Mouse (Mus musculus): Measurements from ENCODE around the gene Ryr1.
A peak's percentile ranks its signal among the peaks of the same experiment; 100 is the strongest.
"Not testable (repeated sequence)": the region's sequence is repeated elsewhere in the genome, so short reads cannot be mapped to it uniquely, and the experiment has no call there.

The Ryr1 gene

DNA sequence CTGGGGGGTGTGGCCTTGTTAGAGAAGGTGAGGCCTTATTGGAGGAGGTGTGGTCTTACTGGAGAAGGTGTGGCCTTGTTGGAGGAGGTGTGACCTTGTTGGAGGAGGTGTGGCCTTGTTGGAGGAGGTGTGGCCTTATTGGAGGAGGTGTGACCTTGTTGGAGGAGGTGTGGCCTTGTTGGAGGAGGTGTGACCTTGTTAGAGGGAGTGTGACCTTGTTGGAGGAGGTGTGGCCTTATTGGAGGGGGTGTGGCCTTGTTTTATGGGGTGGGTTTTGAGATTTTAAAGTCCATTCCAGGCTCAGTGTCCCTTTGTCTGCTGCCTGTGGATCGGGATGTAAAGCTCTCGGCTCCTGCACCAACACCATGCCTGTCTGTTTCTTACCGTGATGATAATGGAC, 40.6 kb downstream of the Ryr1 start:
- no peak for DNase-seq (ENCODE audit: extremely low read depth, low read depth, low spot score)

DNA sequence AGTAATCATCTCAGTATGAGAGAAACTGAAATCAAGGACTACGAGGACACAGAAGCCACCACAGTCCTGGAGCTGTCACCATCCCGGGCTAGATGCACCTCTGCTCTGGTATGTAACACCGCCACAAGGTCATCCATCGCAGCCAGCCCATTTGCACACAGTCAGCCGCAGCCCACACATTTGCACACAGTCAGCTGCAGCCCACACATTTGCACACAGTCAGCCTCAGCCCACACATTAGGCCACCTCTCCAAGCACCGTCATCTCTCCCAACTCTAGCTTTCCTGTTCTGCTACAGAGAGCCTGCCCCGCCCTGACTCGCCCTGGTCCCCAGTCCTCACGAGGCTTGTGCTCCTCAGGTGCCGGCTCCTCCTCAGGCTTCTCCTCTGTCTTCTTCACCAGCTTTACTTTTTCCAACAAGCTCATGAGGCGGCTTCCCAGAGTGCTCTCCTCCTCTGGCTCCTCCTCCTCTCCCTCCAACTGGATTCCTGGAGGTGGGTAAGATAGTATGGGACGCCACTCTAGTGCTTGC, 45.5 kb downstream of the Ryr1 start:
- no peak for DNase-seq (ENCODE audit: extremely low read depth, low read depth, low spot score)

DNA sequence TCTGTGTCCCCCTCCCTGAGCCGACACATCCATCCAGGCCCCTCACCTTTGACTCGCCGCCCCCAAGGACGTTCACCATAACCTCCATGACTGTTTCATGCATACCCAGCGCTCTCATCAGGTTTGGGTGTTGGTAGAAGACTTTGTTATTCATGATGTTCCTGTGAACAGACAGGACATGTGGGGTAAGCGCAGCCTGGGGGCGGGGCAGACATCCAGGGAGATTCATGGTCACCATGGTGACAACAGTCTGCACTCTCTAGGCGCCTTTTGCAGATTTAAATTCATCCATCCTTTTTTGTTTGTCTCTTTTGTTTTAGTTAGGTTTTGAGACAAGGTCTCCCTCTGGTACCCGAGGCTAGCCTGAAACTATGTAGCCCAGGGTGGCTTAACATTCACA, 48.0 kb downstream of the Ryr1 start:
- no peak for DNase-seq (ENCODE audit: extremely low read depth, low read depth, low spot score)

DNA sequence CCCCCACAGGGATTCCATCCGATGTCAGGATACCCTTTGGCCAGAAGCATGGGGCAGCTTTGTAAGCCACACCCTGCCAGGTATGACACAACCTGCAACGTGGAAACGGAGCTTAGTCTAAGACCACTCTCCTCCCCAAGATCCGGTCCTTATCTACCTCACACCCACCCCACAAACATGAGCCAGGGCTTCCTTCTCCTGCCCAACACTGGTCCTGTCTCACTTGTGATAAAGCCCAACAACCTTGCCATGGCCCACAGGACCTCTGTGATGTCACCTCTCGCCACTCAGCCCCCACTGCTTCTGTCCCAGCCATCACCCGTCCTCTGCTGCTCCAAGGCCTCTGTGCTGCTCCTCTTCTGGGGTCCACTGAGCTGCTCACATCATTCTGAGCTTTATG, 49.8 kb downstream of the Ryr1 start:
- DNase-seq (ENCODE audit: extremely low read depth, low read depth, low spot score), result no peak

DNA sequence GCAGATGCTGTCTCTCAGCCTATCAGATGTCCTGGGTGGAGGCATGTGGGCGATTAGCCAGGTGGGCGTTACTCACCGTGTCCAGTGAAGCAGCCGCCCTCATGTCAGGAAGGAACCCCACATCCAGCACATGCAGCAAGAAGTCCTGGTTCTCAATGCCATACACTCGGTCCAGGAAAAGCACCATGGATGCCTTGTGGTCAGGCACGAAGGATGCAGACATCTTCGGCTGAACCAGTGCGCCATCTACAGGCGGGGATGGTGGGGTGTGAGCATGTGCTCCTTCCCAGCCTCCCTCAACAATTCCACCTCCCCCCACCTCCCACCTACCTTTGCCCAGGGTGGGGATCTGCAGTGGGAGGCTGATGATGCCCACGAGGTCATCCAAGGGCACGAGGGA, 52.3 kb downstream of the Ryr1 start:
- DNase-seq (ENCODE audit: extremely low read depth, low read depth, low spot score), result no peak

DNA sequence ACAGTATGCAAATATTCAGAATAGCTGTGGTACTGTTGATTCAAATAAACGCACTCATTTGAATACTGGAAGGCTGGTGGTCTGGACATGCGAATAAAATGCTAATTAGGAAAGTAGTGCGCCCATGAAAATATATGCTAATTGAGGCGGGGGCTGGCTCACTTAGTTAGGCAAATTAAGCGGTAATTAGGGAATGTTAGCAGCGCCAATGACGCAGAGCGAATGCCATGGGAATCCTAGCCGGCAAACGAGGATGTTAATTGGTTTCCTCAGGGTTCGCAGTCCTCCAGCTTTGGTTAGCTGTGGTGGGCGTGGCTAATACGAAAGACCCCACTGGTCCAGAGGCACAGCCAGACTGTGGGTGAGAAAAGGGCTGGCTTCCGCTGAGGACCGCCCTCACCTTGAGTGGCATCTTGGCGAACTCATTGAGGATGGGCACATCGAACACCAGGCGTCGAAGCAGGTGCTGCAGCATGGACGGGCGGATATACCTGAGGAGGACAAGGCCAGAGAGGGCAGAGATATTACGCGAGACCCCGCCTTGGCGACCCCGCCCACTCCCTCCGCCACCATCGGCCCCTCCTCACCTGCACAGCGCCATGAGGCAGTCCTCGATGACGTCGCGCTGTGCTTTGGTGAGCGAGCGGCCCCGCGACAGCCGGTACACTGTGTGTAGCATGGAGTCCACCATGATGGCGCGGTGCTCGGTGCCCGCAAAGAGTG, 53.6 kb downstream of the Ryr1 start:
- DNase-seq (ENCODE audit: extremely low read depth, low read depth, low spot score), result no peak

DNA sequence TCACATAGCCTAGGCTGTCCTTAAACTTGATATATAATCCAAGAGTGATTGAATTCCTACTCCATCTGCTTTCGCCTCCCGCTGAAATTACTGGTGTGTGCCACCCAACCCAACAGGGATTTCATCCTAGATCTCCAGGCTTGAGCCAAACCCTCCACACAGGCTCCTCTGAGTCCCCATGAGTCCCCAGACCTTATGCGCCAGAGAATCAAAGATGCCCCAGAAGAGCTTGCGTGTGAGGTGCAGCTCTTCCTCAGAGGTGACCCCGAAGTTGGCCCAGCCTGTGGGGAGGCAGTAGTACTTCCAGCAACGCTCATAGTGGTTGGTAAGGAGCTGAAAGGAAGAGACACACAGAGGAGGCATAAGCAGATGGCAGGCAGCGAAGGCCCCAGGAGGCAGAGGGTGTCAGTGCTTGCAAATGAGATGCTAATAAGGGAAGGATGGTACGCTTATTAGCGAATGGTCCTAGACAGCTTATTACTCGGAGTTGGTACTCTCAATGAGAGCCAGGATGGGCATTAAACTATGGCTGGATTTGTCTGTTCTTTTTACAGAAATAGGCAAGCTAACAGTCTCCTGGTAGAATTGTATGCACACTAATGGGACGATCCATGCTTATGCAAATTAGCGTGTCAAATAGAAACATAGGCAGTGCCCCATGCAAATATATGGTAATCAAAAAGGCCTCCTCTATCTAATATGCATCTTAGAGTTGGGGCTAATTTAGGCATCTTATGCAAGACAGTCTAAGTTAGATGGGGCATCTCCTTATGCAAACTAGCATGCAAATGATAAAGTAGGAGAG, 54.4 kb downstream of the Ryr1 start:
- DNase-seq (ENCODE audit: extremely low read depth, low read depth, low spot score), result no peak

DNA sequence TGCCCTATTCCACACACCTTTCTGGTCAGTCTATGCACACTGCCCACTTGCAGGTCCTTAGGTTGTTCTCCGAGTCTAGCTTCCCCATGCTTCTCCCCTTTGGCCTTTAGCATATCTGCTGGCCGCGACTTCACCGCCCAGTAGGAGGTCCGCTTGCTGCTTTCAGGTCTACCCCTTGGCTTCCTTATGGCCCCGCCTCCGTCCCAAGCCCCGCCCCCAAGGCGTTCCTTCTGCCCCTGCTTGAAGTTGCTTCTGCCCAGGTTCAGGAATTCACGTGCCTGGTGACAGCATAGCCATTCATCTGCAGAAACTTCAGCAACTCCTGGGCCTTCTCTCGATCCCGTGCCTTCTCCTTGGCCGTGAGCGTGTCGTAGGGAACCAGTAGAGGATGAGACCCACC, 57.2 kb downstream of the Ryr1 start:
- no peak for DNase-seq (ENCODE audit: extremely low read depth, low read depth, low spot score)

DNA sequence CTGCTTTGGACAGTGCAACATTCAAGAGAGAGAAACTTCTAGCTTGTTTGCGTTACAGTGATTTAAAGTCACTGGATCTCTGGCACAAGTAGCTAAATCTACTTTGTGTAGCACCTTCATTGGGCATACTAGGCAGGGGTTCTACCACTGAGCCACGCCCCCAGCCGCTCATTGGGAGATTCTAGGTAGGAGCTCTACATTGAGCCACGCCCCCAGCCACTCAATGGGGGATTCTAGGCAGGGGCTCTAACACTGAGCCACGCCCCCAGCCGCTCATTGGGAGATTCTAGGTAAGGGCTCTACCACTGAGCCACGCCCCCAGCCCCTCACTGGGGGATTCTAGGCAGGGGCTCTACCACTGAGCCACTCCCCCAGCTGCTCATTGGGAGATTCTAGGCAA, 61.5 kb downstream of the Ryr1 start:
- not testable (repeated sequence) for DNase-seq (ENCODE audit: extremely low read depth, low read depth, low spot score)

DNA sequence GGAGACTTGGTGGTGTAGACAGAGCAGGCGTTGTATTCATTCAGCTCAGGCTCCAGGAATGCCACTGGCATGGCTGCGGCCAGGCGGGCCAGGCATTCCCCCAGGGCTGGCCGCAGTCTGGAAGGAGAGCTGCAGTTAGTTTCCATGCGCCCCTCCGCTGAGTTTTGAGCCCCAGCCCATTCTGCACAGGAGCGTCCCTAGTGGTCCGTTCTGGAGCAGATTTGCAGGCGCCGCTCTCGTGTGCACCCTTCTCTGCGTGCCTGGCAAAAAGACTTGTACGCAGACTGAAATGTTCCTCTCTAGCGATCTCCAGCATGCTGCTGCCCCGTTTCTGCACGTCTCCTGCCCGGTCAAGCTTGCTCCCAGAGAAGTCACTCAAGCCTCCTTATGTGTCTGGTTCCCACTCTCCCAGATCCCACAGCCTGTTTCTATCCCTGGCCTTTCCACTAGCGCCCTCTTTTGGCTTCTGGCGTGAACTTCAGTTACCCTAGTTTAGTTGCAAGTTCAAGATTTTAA, 63.4 kb downstream of the Ryr1 start:
- no peak for DNase-seq (ENCODE audit: extremely low read depth, low read depth, low spot score)

DNA sequence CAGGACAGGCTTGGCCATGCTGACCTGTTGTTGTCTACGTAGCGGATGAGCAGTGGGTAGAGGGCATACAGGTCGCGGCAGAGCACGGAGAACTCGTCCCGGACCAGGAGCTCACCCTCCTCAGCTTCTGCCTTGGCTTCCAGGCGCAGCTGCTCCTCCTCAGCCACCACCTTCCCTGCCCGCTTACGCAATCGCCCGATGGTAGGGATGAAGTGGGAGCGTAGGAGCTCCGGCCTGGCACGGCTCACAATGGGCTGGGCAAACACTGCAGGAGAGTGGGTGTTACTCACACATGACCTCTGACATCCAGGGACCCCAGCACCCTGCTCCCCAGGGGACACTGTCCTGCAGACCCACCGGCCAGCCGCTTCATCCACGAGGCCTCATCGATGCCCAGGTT, 65.5 kb downstream of the Ryr1 start:
- DNase-seq (ENCODE audit: extremely low read depth, low read depth, low spot score), result no peak

DNA sequence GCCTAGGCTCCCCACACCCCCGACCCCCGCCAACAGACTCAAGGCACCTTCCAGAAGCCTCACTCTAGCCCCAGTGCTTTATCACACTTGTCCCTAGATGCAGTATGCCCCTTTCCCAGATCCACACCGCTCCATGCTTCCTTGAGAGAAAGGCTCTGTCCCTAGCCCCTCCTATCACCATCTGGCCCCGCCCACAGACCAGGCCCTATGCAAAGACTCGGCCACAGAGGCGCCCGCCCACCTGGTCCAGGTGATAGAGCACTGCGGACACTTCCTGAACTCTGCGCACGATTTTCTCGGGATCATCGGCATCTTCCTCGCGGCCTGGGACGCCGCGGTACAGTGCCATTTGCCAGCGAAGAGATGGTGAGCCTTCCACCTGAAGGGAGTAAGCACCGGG, 72.2 kb downstream of the Ryr1 start:
- no peak for DNase-seq (ENCODE audit: extremely low read depth, low read depth, low spot score)

DNA sequence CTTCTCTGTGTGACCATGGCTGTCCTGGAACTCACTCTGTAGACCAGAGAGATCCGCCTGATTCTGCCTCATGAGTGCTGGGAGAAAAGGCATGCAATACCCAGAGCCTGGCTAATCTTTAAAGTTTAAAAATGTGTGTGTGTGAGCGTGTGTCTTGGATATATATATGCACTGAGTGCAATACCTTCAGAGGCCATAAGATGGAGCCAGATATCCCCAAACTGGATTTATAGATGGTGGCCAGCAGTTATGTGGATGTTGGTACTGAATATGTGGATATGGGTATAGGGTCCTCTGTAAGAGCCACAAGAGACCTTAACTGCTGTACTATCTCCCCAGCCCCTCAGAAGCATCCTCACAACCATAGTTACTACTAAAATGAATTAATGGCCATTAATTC, 74.2 kb downstream of the Ryr1 start:
- DNase-seq (ENCODE audit: extremely low read depth, low read depth, low spot score), result no peak

DNA sequence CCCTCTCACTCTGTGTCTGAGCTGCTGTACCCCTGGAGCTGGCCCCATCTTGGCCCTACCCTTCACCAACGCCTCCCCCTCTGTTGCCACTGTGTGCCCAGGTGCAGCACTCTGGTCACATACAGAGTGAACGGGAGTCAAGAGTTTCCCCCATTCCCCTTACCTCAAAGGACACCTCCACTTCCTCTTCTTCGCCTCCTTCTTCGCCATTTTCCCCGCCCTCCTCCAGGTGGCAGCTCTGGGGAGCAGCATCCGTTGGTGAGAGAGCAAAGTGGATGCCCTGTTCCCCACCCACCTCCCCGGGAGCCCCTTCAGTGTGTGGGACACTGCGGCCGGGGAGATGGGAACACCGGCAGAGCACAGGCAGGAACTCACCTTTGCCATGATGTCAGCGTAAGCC, 76.4 kb downstream of the Ryr1 start:
- no peak for DNase-seq (ENCODE audit: extremely low read depth, low read depth, low spot score)

DNA sequence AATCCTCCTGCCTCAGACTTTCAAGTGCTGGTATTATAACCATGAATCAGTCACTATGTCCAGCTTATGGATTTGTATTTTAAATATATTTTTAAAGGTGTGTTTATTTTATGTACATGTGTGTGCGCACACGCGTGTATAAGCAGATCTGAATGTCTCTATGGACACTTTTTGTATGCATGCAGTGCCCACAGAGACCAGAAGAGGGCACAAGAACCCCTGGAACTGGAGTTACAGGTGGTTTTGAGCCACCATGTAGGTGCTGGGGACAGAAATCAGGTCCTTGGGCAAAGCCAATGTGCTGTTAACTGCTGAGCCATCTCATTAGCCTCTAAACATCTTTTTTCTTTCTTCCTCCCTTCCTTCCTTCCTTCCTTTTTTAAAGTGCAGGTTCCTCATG, 76.9 kb downstream of the Ryr1 start:
- DNase-seq (ENCODE audit: extremely low read depth, low read depth, low spot score), result no peak

DNA sequence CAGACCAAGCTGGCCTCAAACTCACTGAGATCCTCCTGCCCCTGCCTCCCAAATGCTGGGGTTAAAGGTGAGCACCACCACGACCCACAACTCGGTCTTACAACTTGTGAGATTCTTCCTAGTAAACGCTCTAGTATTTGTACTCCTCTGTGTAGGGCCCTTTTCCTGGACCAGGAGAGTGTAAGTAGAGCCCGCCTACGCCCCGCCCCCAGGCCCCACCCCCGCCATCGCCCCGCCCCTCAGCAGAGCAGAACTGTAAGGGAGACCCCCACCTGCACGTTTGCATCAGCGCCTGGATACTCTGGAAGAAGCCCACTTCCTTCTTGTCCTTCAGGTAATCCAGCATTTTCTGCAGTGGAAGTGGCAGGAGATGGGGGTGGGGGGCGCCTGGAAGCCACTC, 78.4 kb downstream of the Ryr1 start:
- DNase-seq (ENCODE audit: extremely low read depth, low read depth, low spot score), result no peak

DNA sequence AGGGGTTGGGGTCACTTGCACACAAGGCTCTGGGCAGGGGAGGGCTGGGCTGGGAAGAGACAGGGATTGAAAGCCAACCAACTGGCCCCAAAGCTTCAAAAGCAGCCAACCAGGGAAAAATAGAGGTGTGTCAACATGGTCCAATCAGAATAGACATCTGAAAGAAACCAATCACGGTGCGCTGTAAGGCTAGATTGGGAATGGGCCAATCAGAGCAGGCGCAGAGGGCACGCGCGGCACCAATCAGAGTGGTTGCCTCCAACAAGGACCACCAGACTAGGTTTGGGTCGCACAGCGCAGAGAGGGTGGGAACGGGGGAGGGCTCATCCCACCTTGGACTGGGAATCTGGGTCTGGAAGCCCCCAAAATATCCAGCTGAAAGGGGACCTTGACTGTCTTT, 80.7 kb downstream of the Ryr1 start:
- DNase-seq (ENCODE audit: extremely low read depth, low read depth, low spot score), result no peak

DNA sequence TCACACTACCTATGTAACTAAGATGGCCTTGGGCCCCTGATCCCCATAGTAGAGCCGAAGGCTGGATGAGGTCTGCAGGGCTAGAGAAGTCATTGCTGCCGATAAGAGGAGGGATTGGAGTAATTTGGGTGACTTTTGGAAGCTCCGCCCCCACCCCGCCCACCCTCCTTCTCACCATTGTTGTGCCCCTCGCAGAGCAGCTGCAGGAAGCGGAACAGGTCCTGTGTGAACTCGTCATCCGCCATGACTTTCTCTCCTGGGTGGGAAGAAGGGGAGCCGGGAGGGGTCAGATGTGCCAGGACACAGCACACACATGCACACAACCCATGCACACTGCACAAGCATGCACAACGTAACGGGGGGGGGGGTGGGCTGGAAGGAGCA, 81.3 kb downstream of the Ryr1 start:
- no peak for DNase-seq (ENCODE audit: extremely low read depth, low read depth, low spot score)

DNA sequence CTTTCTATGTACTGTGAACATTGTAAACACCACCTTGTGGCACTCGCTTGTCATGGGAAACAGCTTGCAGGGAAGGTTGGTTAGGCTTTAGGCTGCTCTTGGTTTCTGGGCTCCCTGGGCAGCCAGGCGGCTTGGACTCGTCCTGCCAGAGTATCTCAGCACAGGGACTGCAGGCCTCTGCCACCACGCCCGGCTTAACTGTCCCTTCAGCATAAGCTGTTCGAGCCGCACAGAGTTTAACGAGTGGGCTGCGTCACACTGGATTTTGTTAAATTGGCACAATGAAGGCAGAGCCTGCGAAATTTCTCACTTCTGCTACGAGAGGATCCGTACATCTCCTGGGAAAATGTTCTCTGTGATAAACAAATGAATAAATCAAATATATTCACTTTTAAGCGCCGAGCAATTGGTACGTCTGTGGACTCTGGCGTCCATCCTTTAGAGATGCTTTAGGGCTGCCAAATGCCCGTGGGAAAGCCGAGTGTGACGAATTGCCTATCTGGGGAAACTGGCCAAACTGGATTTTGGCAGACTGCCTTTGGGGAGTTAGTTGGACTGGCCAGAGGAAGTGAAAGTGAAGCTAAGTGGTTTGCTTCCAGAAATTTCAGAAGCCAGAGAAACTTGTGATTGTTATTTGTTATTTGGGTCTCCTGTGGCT, 81.8 kb downstream of the Ryr1 start:
- DNase-seq (ENCODE audit: extremely low read depth, low read depth, low spot score), result peak; percentile 40

DNA sequence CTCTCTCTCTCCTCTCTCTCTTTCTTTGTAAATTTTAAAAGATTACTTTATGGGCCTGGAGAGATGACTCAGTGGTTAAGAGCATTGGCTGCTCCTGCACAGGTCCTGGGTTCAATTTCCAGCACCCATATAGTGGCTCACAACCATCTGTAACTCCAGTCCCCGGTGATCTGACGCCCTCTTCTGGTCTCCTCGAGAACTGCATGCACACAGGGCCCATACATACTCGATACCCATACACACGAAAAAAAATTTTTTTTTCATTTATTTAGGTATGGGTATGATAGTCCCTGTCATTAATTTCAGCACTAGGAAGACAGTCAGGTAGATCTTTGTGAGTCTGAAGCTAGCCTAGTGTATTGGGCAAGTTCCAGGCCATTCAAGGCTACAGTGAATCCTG, 83.8 kb downstream of the Ryr1 start:
- no peak for DNase-seq (ENCODE audit: extremely low read depth, low read depth, low spot score)

DNA sequence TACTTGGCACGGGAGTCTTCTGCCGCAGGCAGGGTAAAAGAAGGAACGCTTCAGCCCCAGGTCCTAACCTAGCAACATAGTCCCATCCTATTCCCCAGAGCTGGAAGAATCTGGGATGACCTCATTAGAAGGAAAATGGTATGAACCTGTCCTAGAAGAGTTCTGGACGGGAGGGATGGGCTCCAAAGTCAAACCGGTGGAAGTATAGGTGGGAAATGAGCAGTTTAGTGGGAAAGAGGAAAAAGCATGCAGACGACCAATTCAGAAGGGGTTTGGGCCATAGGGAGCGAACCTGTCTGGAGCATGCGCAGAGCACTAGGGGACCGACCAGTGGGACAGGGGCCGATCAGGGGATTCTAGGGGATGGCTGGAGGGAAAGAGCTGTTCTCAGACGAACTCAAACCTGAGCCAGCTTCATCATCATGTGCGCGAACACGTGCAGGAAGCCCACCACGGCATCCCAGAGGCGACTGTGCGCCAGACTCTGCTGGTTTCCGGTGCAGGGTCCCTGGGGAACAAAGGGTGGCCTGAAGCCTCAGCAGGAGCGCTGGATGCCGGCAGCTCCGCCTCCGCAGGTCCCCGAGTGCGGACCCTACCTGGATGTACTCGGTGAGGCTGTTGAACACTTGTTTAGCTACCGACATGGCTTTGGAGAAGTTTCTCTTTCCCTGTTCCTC, 84.9 kb downstream of the Ryr1 start:
- DNase-seq (ENCODE audit: extremely low read depth, low read depth, low spot score), result no peak

All from fat pad, adult 2 months (tissue).